Mouse (Mus musculus) spleen, postnatal 36 days (tissue): ENCODE measurements at regions not wholly inside any gene's neighbourhood (a gene's known extent, or its start where the extent isn't known, plus 50 kb on each side); places are given as distances from the start of the nearest gene placed in this dataset.
A peak's percentile ranks its signal among the peaks of the same experiment; 100 is the strongest.

ENCODE experiments used
- DNase-seq, 2 experiments: peaks; one replicate each; pipeline ENCODE4 v3.0.0; 2022; ENCODE audit warnings: low spot score in 2 of 2, mixed read lengths in 1 of 2

DNA sequence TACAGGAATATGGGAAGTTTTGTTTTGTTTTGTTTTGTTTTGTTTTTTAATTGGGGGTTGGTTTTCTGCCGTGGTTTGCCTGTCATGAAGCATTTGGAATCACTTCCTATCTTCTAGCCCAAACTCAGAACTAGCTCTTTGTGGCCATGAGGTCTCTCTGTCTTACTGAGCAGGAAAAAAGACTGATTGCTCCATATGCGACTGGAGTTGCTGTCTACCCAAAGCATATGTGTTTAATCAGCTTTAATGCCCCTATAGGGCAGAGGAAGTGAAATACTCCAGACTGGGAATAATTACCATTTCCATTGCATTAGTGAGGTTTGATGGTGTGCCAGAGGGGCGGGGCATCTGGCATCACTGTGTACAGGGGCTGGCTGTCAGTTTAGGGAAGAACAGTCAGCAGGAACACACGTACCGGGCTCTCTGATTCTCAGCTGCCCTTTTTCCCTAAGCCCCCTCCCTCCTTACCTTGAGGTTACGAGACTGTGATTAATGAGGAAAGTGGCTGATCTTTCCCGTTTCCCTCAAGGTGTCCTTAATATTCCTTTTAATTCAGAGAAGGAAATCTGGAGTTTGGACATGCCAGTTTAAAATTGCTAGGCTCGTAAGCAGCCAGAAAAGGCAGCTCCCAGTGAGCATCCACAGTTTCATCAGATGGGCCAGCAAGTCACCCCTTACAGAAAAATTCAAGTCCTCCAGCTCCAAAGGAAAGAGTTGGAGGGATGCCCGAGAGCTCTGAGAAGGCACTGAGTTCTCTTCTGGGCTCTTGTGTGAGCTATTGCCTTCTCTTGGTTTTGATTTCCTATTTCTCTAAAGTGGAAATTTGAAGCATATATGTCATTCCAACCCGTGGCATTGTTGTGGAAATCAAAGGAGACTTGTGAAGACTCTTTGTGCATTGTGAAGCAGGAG is 2482.1 kb upstream of the 5930422O12Rik start:
- DNase-seq: no peak

DNA sequence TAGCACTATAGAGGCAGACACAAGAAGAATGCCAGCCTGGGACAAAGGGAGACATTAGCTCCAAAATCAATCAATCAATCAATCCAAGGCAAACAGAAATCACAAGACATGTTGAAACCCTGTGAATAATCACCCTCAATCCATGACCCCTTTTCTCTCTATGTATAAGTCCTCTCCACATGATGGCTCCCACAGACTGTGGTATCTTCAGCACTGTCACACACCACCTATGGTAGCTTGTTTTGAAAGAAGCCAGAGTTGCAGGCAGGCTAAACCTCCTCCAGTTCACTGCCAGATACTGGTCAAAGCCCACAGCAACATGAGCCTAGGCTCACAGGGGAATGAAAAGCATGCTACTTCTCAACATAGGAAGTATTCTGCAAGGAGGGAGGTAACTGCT is 2475.7 kb upstream of the 5930422O12Rik start:
- DNase-seq: no peak

DNA sequence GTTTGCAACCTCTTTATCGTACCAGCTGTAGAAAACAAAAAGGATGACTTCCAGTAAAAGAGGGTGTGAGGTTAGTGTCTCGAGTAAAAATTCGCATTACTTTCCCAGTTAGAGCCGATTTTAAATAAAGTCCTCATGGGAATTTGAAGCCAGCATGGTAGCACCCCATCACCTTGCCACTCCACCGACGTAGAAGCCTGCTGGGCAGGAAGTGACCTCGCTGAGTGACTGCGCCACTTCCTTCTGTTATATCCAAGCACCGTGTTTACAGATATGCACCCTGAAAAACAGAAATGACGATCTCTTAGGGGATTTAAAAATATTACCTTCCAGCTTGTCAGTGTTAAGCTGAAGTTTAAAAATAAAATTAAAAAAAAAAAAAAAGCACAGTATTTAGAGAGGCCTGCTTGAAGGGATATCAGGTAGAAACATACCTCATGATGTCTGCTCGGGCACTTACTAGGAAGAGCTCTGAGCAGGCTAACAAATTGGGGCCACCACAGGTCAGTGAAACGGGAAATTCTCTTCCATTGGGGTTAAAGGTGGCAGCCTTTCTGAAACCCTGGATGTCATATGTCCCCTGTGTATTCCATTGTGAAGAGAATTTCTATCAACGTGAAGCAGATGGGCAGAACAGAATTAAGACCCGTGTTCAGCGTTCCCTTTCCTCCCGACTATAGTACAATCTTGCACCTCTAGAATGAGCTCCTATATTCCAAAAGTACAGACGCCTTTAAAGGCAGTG is 2468.9 kb upstream of the 5930422O12Rik start:
- no peak for DNase-seq

DNA sequence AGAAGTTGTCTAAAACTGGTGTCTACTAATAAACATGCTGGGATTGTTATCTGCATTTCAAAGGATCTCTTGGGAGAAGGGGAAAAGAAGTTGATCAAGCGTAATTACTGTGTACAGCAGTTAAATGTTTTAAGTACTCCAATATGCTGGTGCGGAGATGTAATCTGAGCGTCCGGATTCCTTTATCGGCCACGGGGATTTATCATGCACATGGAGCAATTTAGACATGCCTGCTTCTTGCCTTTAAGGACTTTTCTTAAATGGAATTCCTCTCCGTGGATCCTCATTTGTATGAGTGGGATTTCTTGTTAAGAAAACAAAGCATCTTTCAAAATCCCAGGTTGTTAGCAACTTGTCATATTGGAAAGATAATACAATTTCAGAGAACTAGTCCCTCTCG is 2468.0 kb upstream of the 5930422O12Rik start:
- DNase-seq: no peak

DNA sequence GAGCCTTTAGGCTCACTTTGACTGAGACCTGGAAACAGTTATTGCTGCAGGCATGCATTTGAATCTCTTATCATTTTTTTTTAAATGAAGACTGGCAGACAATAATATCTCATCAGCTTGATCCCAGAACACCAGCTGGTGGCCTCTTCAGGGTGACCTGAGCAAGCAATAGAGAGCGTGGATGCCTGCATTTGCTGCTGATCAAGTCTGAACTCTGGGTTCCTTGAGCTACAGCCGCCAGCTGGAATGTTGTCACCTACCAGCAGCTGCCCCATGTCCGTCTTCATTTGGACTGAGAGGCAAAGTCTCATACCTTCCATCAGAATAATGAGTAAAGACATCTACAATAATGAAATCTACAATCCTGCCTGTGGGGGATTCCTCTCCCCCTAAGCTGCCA is 2466.3 kb upstream of the 5930422O12Rik start:
- no peak for DNase-seq

DNA sequence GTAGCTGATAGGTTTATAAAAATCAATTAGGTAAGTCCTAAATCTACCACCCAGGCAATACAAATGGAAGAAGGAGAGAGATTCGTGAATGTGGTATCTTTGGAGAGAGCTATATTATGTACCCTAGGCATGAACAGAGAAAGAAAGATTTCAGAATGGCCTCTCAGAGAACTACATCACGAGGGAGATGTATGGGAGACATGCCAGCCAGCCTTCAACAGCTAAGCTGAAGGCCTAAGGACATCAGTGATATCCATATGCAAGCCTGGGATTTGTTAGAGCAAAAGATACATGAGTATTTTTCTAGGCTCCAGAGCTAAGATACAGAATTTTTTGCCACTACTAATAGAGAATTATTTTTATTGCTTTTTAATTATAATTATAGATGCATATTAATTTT is 2445.7 kb upstream of the 5930422O12Rik start:
- no peak for DNase-seq

DNA sequence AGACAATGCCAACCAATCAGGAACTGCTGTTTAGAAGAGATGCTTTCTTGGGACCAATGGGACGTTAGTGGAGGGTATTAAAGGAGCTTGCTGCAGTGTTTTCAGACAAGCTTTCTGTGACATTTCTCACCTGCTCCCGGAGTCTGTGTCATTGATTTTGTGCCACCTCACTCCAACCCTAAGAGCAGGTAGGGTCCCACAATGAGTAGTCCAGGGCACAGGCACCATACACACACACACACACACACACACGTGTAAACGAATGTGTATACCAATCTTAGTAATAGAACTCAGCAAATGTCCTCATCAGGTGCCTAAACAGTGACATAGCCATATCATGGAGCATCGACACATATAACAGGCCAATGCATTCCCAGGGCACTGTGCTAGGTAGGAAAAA is 2440.5 kb upstream of the 5930422O12Rik start:
- DNase-seq: no peak

DNA sequence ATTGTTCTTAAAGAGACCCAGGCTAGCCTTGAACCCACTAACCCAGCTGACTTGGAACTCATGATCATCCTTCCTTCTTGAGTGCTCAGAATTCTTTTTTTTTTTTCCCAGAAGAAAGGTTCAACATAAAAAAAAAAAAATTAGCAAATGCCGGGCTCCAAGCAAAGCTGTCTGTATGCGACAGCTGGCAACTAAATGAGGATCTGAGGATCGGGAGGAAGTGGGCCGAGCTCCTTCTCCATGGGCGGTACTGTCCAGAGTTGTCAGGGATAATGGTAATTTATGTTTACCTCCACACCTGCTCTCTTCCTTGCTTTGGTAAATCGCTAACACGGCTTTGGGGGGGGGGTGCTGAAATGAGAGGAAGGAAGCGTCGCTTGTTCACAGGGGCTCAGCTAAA is 2429.9 kb upstream of the 5930422O12Rik start:
- DNase-seq: no peak

DNA sequence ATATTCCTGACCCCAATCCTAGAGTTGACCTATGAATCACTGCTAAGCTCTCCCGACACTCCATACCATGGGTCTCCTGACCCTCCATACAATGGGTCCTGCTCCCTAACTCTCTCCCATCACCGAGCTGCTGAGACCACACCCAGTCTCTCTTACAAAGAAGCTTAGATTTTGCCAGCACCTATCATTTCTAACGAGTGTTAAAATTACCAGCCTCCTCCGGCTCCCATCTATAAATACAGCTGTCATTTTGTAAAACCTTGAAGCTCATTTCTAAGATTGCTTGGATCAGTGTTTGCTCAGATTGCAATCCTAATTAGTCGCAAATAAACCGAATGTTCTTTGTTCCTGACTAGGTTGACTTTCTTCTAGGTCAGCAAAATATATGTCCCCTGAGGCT is 2428.4 kb upstream of the 5930422O12Rik start:
- no peak for DNase-seq

DNA sequence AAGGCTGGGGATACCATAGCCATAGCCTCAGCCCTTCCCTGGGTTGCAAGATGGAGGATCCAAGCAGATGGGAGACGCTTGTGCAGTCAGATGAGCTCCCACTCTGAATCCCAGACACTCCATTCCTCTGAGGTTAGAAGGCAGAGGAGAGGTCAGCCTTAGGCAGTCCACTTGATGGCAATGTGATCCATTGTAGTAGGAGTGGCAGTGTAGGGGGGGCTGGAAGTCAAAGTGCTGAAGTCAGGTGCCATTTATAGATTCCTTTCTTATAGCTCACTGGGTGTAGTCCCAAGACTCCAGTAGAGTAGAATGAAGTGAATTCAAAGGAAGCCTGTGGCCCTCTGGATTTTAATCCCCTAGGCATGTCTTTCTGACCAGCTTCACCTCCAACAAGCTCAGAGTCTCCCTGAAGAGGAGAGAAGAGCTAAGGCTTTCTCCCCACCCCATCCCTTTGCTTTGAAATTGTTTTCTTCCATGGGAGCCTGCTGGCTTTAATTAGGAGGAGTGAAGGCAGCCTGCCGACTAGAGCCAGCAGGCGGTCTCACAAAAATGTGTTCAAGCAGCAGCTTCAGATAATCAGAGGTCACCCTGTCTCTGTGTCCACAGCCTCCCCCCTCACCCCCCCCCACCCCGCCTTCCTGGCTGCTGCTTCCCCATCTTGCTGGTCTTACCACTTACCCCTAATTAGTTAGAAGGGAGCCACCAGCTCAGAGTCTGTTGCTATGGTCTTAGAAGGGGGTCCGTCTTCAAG is 2426.4 kb upstream of the 5930422O12Rik start:
- DNase-seq: no peak

DNA sequence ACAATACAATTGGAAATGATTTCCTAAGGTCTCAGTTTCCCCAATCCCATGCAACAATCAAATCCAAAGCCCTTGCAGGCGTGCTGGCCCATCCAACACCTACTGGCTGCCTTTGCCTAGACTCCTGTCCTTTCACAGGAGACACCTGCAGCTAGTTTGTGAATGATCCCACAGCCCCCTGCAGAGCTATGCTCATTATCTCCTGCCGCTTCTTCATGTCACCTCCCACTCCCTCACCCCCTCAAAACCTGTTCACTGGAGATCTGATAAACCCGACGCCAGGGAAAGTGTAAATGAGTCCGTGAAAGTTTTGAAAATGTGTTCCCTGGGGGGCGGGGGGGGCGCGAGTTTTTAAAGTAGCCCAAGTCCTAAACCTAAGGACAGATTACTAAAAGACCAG is 2420.2 kb upstream of the 5930422O12Rik start:
- DNase-seq: no peak

DNA sequence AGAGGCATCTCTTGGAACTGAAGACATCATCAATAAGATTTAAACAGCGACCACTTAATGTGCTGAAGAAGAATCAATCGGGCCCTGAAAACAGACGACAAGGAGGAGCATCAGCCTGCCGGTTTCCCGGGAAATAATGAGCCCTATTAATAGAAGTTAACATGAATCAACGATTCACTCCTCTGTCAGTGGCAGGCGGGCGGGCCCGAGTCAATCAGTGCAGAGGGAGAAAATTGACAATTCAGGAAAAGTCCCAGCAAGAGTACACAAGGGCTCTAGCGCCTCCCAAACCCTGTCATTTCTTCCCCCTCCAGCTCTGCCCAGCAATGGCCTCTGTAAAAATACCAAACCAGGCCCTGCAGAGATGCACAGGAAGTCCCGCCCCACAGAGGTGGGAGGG is 2416.4 kb upstream of the 5930422O12Rik start:
- DNase-seq: no peak

DNA sequence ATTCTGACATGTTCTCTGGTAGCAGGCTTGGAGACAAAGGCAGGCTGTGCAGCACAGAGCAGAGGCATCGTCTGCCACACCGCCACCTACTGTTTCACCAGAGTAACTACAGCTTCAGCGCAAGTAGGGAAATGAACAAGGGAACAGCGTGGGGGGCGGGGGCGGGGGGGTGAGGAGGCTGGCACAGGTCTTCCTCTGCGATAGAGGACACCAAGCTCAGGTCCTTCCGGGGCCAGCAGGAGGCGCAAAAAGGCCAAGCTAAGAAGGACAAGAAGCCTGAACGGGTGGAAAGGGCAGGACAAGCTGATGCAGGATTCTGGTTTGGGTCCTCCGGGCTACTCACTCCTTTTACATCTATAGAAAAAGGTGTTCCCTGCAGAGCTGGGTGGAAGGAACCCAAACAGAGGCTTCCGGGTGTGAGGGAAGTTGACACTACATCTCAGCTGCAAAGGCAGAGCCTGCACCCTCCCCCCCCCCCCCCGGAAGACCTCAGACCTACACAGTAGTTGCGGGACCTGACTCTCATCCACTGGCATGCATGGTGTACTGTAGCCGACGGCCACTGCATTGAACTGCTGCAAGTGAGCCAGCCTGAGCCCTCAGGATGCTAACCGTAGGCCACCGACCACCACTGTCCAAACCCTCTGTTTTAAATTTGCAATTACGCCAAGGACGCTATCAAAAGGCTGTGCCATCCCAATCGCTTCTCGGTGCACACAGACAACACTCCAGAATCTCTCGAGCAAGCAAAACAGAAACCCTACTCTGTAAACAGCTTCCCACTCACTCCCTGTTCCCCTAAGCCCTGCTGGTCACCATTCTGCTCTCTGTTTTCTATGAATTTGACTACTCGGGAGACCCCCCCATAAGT is 2396.6 kb upstream of the 5930422O12Rik start:
- peak; percentile 6 to 14 for DNase-seq

DNA sequence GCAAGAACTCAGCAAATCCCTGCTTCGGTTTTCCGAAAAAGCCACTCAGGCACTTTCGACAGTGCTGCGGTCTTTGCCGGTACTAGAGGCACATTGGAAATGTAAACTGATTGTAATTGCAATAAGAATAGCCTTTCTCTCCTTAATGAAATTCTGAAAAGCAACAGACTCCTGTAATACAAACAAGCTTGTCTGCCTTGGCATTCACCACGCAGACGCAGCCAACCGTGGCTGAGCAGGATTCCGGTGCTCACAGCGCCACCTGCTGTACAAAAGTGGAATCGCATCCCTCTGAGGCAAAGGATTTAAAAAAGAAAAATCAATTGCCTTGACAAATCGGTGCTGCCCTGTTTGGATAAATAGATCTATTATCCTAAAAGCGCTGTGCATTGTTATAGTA is 2395.2 kb upstream of the 5930422O12Rik start:
- peak; percentile 32 to 36 for DNase-seq

DNA sequence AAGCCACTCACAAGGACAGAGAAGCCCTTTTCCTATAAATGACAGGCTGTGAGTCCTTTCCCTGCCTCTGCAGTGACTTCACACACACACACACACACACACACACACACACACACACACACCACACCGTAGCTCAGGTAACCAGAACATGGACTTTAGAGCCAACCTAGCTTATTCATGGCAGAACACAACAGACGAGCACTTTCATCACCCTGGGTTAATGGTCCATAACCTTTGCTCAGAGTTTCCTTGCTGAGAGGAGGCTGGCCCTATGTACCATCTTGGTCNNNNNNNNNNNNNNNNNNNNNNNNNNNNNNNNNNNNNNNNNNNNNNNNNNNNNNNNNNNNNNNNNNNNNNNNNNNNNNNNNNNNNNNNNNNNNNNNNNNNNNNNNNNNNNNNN is 2391.6 kb upstream of the 5930422O12Rik start:
- DNase-seq: no peak
